Mouse (Mus musculus) midbrain, embryonic 11.5 days (tissue): Measurements from ENCODE around the gene Lhx1. TPM values are rescaled to one million over a fixed set of nuclear protein-coding genes. Genes with fewer than 3 reads are reported as not detected.

ENCODE experiments used
- ATAC-seq: fragments of 200-750 bp; cut with Nextera tagmentation; 2 replicates; pipeline ENCODE4 v1.8.0; 2017; ENCODE audit warnings: moderate TSS enrichment, moderate library complexity; ENCODE audit not compliant: low FRiP score
- DNase-seq: peaks from one replicate; pipeline ENCODE4 v3.0.0; 2015; ENCODE audit warnings: low spot score; ENCODE audit errors: missing footprints
- H3K27ac ChIP-seq: fragments of 300-500 bp; sonication (generic); 2 replicates; pipeline ENCODE4 v1.5.1; 2014; ENCODE audit warnings: low read depth, low read length
- H3K27me3 ChIP-seq: fragments of 300-500 bp; sonication (generic); 2 replicates; pipeline ENCODE4 v1.6.1; 2014; ENCODE audit warnings: mild to moderate bottlenecking, low read length, moderate library complexity, mixed read lengths; ENCODE audit not compliant: control insufficient read depth, insufficient read depth
- H3K36me3 ChIP-seq: fragments of 300-500 bp; sonication (generic); 2 replicates; pipeline ENCODE4 v1.6.1; 2014; ENCODE audit warnings: mild to moderate bottlenecking, low read length, moderate library complexity, mixed read lengths; ENCODE audit not compliant: control insufficient read depth, insufficient read depth
- H3K4me1 ChIP-seq: fragments of 300-500 bp; sonication (generic); 2 replicates; pipeline ENCODE4 v1.6.1; 2014; ENCODE audit warnings: low read length; ENCODE audit not compliant: control insufficient read depth, insufficient read depth
- H3K4me2 ChIP-seq: fragments of 300-500 bp; sonication (generic); 2 replicates; pipeline ENCODE4 v1.6.1; 2014; ENCODE audit warnings: mild to moderate bottlenecking, moderate library complexity
- H3K4me3 ChIP-seq: fragments of 300-500 bp; sonication (generic); 2 replicates; pipeline ENCODE4 v1.5.1; 2014; ENCODE audit warnings: low read depth, low read length
- H3K9ac ChIP-seq: fragments of 300-500 bp; sonication (generic); 2 replicates; pipeline ENCODE4 v1.6.1; 2014; ENCODE audit warnings: low read length
- H3K9me3 ChIP-seq: fragments of 300-500 bp; sonication (generic); 2 replicates; pipeline ENCODE4 v1.6.1; 2016; ENCODE audit warnings: low read length; ENCODE audit not compliant: control insufficient read depth
- WGBS: fragments of 180-500 bp; shearing (Covaris S2); extraction: QIAGEN DNeasy Blood & Tissue Kit; methylation state at CpG from one replicate; pipeline ENCODE4 v1.1.7; 2014; 5-methylcytosine and 5-hydroxymethylcytosine counted together
- polyA plus RNA-seq: library from polyadenylated mRNA; unstranded; fragments of >200 nt; fragmentation: Nextera tagmentation; extraction: Ambion mirVana; gene quantifications from 2 replicates; pipeline ENCODE4 v1.2.1, GENCODE M21; 2014

The Lhx1 gene
- polyA plus RNA-seq, 1 experiment from 2014 or later: 32.8 TPM

- ATAC-seq (no peak), DNase-seq (peak; percentile 87)
- peak overlapping the region; percentile 5; the same call in 1 of the 2 replicates for H3K4me2 ChIP-seq
- H3K9ac ChIP-seq: no peak overlapping the region
- WGBS: 10% methylated on average over 14 of the region's 14 CpGs
- H3K4me3 ChIP-seq: peak overlapping the region; percentile 40; the same call in 1 of the 2 replicates
- peaks cover 72% of the 10 kb centered on the region for H3K27me3 ChIP-seq
- H3K9me3 ChIP-seq: no peaks in the 10 kb centered on the region
- no peaks in the 10 kb centered on the region for H3K36me3 ChIP-seq
- H3K27ac ChIP-seq: no peak overlapping the region
- H3K4me1 ChIP-seq: peaks cover 11% of the 10 kb centered on the region
Measured at GRCm38 (mm10) chr11:84529797-84530703, 4.7 kb upstream of the Lhx1 start.

GRCm38 (mm10) chr11:84529143-84529755, 3.9 kb upstream of the Lhx1 start:
- Histone ChIP-seq H3K9ac (peak overlapping the region; percentile 20; the same call in 1 of the 2 replicates), H3K27ac (no peak overlapping the region), H3K9me3 (no peaks in the 10 kb centered on the region), H3K4me1 (peaks cover 17% of the 10 kb centered on the region), H3K36me3 (no peaks in the 10 kb centered on the region), H3K27me3 (peaks cover 80% of the 10 kb centered on the region), H3K4me3 (peak overlapping the region; percentile 40), H3K4me2 (peak overlapping the region; percentile 30)
- WGBS: under 1% methylated on average over 24 of the region's 24 CpGs
- ATAC-seq (no peak), DNase-seq (peak; percentile 92)

- H3K4me2 ChIP-seq: peak overlapping the region; percentile 32
- DNase-seq (peak; percentile 96), ATAC-seq (no peak)
- H3K4me1 ChIP-seq: peaks cover 17% of the 10 kb centered on the region
- peak overlapping the region; percentile 64 for H3K9ac ChIP-seq
- no peaks in the 10 kb centered on the region for H3K9me3 ChIP-seq
- under 1% methylated on average over 29 of the region's 29 CpGs for whole genome bisulfite sequencing
- H3K27me3 ChIP-seq: peaks cover 92% of the 10 kb centered on the region
- H3K4me3 ChIP-seq: peak overlapping the region; percentile 40
- H3K36me3 ChIP-seq: no peaks in the 10 kb centered on the region
- H3K27ac ChIP-seq: no peak overlapping the region
Measured at GRCm38 (mm10) chr11:84526976-84527860, 1.9 kb upstream of the Lhx1 start.

GRCm38 (mm10) chr11:84526451-84526850, 1.1 kb upstream of the Lhx1 start:
- peak overlapping the region; percentile 37 for H3K27ac ChIP-seq

GRCm38 (mm10) chr11:84524511-84525270, 644 bp downstream of the Lhx1 start:
- WGBS: under 1% methylated on average over 48 of the region's 48 CpGs
- H3K4me1 ChIP-seq: peaks cover 17% of the 10 kb centered on the region
- H3K4me2 ChIP-seq: peak overlapping the region; percentile 72
- H3K4me3 ChIP-seq: peak overlapping the region; percentile 40
- peak overlapping the region; percentile 64 for H3K9ac ChIP-seq
- DNase-seq: peak; percentile 95
- H3K27ac ChIP-seq: no peak overlapping the region; the same call in 1 of the 2 replicates
- H3K9me3 ChIP-seq: no peaks in the 10 kb centered on the region
- H3K36me3 ChIP-seq: no peaks in the 10 kb centered on the region
- peak; percentile 63 for ATAC-seq
- H3K27me3 ChIP-seq: peaks cover 95% of the 10 kb centered on the region

More at GRCm38 (mm10) chr11:84526451-84526850, 1.1 kb upstream of the Lhx1 start:
- ATAC-seq (no peak), DNase-seq (peak; percentile 92)
- no peaks in the 10 kb centered on the region for H3K9me3 ChIP-seq
- peak overlapping the region; percentile 64 for H3K9ac ChIP-seq
- H3K4me3 ChIP-seq: peak overlapping the region; percentile 40
- peaks cover 92% of the 10 kb centered on the region for H3K27me3 ChIP-seq
- H3K36me3 ChIP-seq: no peaks in the 10 kb centered on the region
- peaks cover 17% of the 10 kb centered on the region for H3K4me1 ChIP-seq
- H3K4me2 ChIP-seq: peak overlapping the region; percentile 72
- WGBS: under 1% methylated on average over 10 of the region's 10 CpGs

GRCm38 (mm10) chr11:84523841-84524510, 1.4 kb downstream of the Lhx1 start:
- peak overlapping the region; percentile 64 for H3K9ac ChIP-seq
- H3K9me3 ChIP-seq: no peaks in the 10 kb centered on the region
- H3K27me3 ChIP-seq: peaks cover 99% of the 10 kb centered on the region
- H3K4me2 ChIP-seq: peak overlapping the region; percentile 72
- ATAC-seq (no peak), DNase-seq (peak; percentile 96)
- peaks cover 17% of the 10 kb centered on the region for H3K4me1 ChIP-seq
- H3K4me3 ChIP-seq: peak overlapping the region; percentile 40
- no peaks in the 10 kb centered on the region for H3K36me3 ChIP-seq
- no peak overlapping the region; the same call in 1 of the 2 replicates for H3K27ac ChIP-seq
- under 1% methylated on average over 35 of the region's 35 CpGs for WGBS

- DNase-seq: peak; percentile 96
- H3K4me3 ChIP-seq: peak overlapping the region; percentile 40
Measured at GRCm38 (mm10) chr11:84523321-84523831, 2.0 kb downstream of the Lhx1 start.

More at GRCm38 (mm10) chr11:84523321-84523831, 2.0 kb downstream of the Lhx1 start:
- peaks cover 98% of the 10 kb centered on the region for H3K27me3 ChIP-seq
- H3K9me3 ChIP-seq: no peaks in the 10 kb centered on the region
- ATAC-seq: no peak
- H3K9ac ChIP-seq: peak overlapping the region; percentile 64
- WGBS: 2% methylated on average over 16 of the region's 16 CpGs
- no peaks in the 10 kb centered on the region for H3K36me3 ChIP-seq
- peak overlapping the region; percentile 26 for H3K27ac ChIP-seq
- peaks cover 17% of the 10 kb centered on the region for H3K4me1 ChIP-seq
- H3K4me2 ChIP-seq: peak overlapping the region; percentile 72
